Mouse (Mus musculus): ENCODE measurements around the gene Rpl24. TPM values are rescaled to one million over a fixed set of nuclear protein-coding genes. Genes with fewer than 3 reads are reported as not detected.
"Not testable (repeated sequence)": the region's sequence is repeated elsewhere in the genome, so short reads cannot be mapped to it uniquely, and the experiment has no call there.

Rpl24 gene
- polyA plus RNA-seq, 1 experiment from 2014 or later = 611 TPM

GRCm38 (mm10) chr16:55947876-55948410 lies 18.1 kb upstream of the Rpl24 start:
- H3K4me2 ChIP-seq (replicated peaks; ENCODE audit: low read depth, low read length); H3K36me3 ChIP-seq (ENCODE audit: insufficient read depth, low read length); H3K4me1 ChIP-seq (ENCODE audit: insufficient read depth, low read length); H3K9ac ChIP-seq (replicated peaks; ENCODE audit: low read length); ATAC-seq (ENCODE audit: low FRiP score, low TSS enrichment); H3K27me3 ChIP-seq (ENCODE audit: insufficient read depth, low read length); H3K4me3 ChIP-seq (ENCODE audit: low read length); H3K27ac ChIP-seq (ENCODE audit: low read length); H3K9me3 ChIP-seq (ENCODE audit: low read length): not testable (repeated sequence)
- 85% methylated on average over 2 of the region's 2 CpGs for WGBS

GRCm38 (mm10) chr16:55948963-55949362 lies 17.1 kb upstream of the Rpl24 start:
- H3K9me3 ChIP-seq (ENCODE audit: low read length) = no peaks in the 10 kb centered on the region
- 36% methylated on average over 7 of the region's 7 CpGs for WGBS
- H3K4me1 ChIP-seq (ENCODE audit: insufficient read depth, low read length) = peaks cover 4% of the 10 kb centered on the region; the same call in 1 of the 2 replicates
- H3K36me3 ChIP-seq (ENCODE audit: insufficient read depth, low read length) = no peaks in the 10 kb centered on the region
- ATAC-seq (ENCODE audit: low FRiP score, low TSS enrichment) = no peak; the same call in 1 of the 2 replicates
- no peak overlapping the region for H3K9ac ChIP-seq (replicated peaks; ENCODE audit: low read length)
- peak overlapping the region; percentile 18; the same call in 1 of the 2 replicates for H3K4me2 ChIP-seq (replicated peaks; ENCODE audit: low read depth, low read length)
- no peak overlapping the region for H3K4me3 ChIP-seq (ENCODE audit: low read length)
- no peaks in the 10 kb centered on the region for H3K27me3 ChIP-seq (ENCODE audit: insufficient read depth, low read length)
- no peak overlapping the region for H3K27ac ChIP-seq (ENCODE audit: low read length)

DNA sequence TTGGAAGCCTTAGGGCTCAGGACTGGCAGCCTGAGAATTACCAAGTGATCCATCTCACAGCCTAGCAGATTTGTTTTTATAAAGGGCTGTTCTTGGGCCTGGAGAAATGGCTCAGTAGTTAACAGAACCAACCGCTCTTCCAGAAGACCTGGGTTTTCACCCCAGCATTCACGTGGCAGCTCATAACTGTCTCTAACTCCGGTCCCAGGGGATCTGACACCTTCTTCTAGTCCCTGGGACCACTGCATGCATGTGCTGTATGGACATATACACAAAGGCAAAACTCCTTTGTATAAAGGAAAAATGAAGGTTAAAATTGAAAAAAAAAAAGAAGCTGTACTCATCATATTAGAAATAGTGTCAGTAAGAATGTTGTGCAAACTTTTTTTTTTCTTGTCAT lies 15.6 kb upstream of the Rpl24 start:
- Histone ChIP-seq H3K9me3 (ENCODE audit: low read length) (no peaks in the 10 kb centered on the region), H3K4me2 (replicated peaks; ENCODE audit: low read depth, low read length) (no peak overlapping the region), H3K27ac (ENCODE audit: low read length) (no peak overlapping the region), H3K4me1 (ENCODE audit: insufficient read depth, low read length) (peaks cover 4% of the 10 kb centered on the region; the same call in 1 of the 2 replicates), H3K4me3 (ENCODE audit: low read length) (no peak overlapping the region), H3K36me3 (ENCODE audit: insufficient read depth, low read length) (no peaks in the 10 kb centered on the region), H3K9ac (replicated peaks; ENCODE audit: low read length) (no peak overlapping the region), H3K27me3 (ENCODE audit: insufficient read depth, low read length) (no peaks in the 10 kb centered on the region)
- ATAC-seq (ENCODE audit: low FRiP score, low TSS enrichment) = no peak
- 71% methylated on average over 3 of the region's 3 CpGs for WGBS

DNA sequence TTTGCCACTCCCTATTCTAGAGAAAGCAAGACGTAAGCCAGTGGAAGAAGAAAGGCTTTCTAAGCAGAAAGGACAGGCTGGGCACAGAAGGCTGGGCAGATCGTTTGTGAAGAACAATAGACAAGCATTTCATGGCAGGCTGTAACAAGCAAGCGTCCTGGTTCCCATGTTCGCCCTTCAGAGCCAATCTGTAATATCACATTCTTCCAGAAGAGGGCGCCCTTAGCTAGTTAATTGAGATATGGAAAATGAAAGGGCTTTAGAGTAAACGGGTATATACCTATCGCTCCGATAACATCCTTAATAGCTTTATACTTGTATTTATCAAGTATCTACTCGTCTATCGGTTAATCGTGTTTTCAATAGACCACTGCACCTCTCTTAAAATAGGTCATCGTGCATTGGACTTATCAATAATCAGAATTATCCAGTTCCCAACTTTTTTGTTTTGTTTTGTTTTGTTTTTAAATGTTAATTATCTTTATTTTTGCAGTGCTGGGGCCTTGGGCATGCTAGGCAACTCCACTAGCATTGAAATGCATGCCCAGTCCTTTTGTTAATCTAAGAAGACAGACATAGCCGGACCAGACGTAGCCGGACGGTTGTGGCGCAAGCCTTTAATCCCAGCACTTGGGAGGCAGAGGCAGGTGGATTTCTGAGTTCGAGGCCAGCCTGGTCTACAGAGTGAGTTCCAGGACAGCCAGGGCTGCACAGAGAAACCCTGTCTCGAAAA lies 15.0 kb upstream of the Rpl24 start:
- Histone ChIP-seq H3K9me3 (ENCODE audit: low read length) (no peaks in the 10 kb centered on the region), H3K4me3 (ENCODE audit: low read length) (0 out of 2 replicates have a peak overlapping the region, but pooled peaks have one; percentile 1), H3K36me3 (ENCODE audit: insufficient read depth, low read length) (no peaks in the 10 kb centered on the region), H3K4me1 (ENCODE audit: insufficient read depth, low read length) (peaks cover 4% of the 10 kb centered on the region; the same call in 1 of the 2 replicates), H3K27me3 (ENCODE audit: insufficient read depth, low read length) (no peaks in the 10 kb centered on the region), H3K27ac (ENCODE audit: low read length) (no peak overlapping the region), H3K4me2 (replicated peaks; ENCODE audit: low read depth, low read length) (no peak overlapping the region), H3K9ac (replicated peaks; ENCODE audit: low read length) (no peak overlapping the region)
- WGBS = 43% methylated on average over 19 of the region's 19 CpGs
- ATAC-seq (ENCODE audit: low FRiP score, low TSS enrichment) = peak; percentile 59; the same call in 1 of the 2 replicates

DNA sequence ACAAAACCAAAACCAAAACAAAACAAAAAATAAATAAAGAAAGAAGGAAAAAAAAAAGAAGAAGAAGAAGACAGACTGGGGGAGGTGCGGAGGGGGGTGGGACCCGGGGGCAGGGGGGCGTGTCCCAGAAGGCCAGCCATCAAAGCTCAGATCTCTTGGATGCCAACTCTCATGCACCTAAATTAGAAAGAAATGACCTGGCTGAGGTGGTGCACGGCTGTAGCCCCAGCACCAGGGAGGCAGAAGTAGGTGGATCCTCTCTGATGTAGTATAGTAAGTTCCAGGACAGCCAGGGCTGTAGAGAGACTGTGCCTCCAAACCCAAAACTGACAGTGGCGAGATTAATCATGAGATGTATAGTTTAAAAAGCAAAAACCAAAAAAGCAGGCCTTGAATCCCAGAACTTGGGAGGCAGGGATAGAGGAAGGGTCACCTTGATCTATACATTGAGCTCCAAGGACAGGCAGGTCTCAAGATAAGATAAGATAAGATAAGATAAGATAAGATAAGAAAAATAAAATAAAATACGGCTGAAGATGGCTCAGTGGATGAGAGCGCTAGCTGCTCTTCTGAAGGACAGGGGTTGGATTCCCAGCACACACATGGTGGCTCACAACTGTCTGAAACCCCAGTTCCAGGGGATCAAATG lies 14.3 kb upstream of the Rpl24 start:
- Histone ChIP-seq H3K9ac (replicated peaks; ENCODE audit: low read length) (no peak overlapping the region), H3K4me2 (replicated peaks; ENCODE audit: low read depth, low read length) (no peak overlapping the region), H3K27ac (ENCODE audit: low read length) (no peak overlapping the region), H3K36me3 (ENCODE audit: insufficient read depth, low read length) (no peaks in the 10 kb centered on the region), H3K4me1 (ENCODE audit: insufficient read depth, low read length) (peaks cover 4% of the 10 kb centered on the region; the same call in 1 of the 2 replicates), H3K4me3 (ENCODE audit: low read length) (no peak overlapping the region), H3K9me3 (ENCODE audit: low read length) (no peaks in the 10 kb centered on the region), H3K27me3 (ENCODE audit: insufficient read depth, low read length) (no peaks in the 10 kb centered on the region)
- WGBS = 69% methylated on average over 7 of the region's 7 CpGs
- 0 out of 2 replicates have a peak, but pooled peaks have one; percentile 39 for ATAC-seq (ENCODE audit: low FRiP score, low TSS enrichment)

GRCm38 (mm10) chr16:55952771-55953170 lies 13.3 kb upstream of the Rpl24 start:
- H3K9ac ChIP-seq (replicated peaks; ENCODE audit: low read length) = no peak overlapping the region
- H3K9me3 ChIP-seq (ENCODE audit: low read length) = no peaks in the 10 kb centered on the region
- H3K4me1 ChIP-seq (ENCODE audit: insufficient read depth, low read length) = peaks cover 4% of the 10 kb centered on the region; the same call in 1 of the 2 replicates
- H3K27ac ChIP-seq (ENCODE audit: low read length) = no peak overlapping the region
- ATAC-seq (ENCODE audit: low FRiP score, low TSS enrichment) = no peak
- no peaks in the 10 kb centered on the region for H3K27me3 ChIP-seq (ENCODE audit: insufficient read depth, low read length)
- no peak overlapping the region for H3K4me3 ChIP-seq (ENCODE audit: low read length)
- no peaks in the 10 kb centered on the region for H3K36me3 ChIP-seq (ENCODE audit: insufficient read depth, low read length)
- H3K4me2 ChIP-seq (replicated peaks; ENCODE audit: low read depth, low read length) = no peak overlapping the region

DNA sequence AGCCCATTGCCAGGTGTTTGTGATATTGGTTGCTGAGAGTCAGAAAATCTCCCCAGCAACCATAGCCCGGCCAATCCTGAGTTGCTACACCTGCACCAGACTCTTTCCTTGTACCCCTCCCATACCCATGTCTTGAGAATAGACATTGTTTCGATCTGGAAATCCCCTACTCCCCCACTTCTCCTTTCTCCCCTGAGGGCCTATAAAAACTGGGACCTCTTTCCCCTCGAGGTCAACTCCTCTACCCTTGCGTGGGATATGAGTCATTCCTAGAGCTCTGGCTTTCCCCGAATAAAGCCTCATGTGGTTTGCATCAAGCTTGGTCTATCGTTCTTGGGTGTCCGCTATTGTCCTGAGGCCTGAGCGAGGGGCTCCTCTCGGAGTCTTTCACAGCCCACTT lies 11.9 kb upstream of the Rpl24 start:
- not testable (repeated sequence) for H3K4me3 ChIP-seq (ENCODE audit: low read length); H3K4me1 ChIP-seq (ENCODE audit: insufficient read depth, low read length); H3K9me3 ChIP-seq (ENCODE audit: low read length); H3K27ac ChIP-seq (ENCODE audit: low read length); H3K36me3 ChIP-seq (ENCODE audit: insufficient read depth, low read length); H3K4me2 ChIP-seq (replicated peaks; ENCODE audit: low read depth, low read length); ATAC-seq (ENCODE audit: low FRiP score, low TSS enrichment); H3K27me3 ChIP-seq (ENCODE audit: insufficient read depth, low read length); H3K9ac ChIP-seq (replicated peaks; ENCODE audit: low read length)
- 89% methylated on average over 9 of the region's 9 CpGs for WGBS

GRCm38 (mm10) chr16:55963068-55963467 lies 3.0 kb upstream of the Rpl24 start:
- WGBS = 95% methylated on average over 6 of the region's 11 CpGs
- not testable (repeated sequence) for H3K4me2 ChIP-seq (replicated peaks; ENCODE audit: low read depth, low read length)

GRCm38 (mm10) chr16:55964126-55964949 lies 1.7 kb upstream of the Rpl24 start:
- no peak for ATAC-seq (ENCODE audit: low FRiP score, low TSS enrichment)
- WGBS = 60% methylated on average over 4 of the region's 4 CpGs

More at GRCm38 (mm10) chr16:55963068-55963467, 3.0 kb upstream of the Rpl24 start:
- H3K36me3 ChIP-seq (ENCODE audit: insufficient read depth, low read length); H3K4me1 ChIP-seq (ENCODE audit: insufficient read depth, low read length); H3K9ac ChIP-seq (replicated peaks; ENCODE audit: low read length); H3K4me3 ChIP-seq (ENCODE audit: low read length); H3K27me3 ChIP-seq (ENCODE audit: insufficient read depth, low read length); H3K9me3 ChIP-seq (ENCODE audit: low read length); ATAC-seq (ENCODE audit: low FRiP score, low TSS enrichment); H3K27ac ChIP-seq (ENCODE audit: low read length): not testable (repeated sequence)

More at GRCm38 (mm10) chr16:55964126-55964949, 1.7 kb upstream of the Rpl24 start:
- Histone ChIP-seq H3K27ac (ENCODE audit: low read length) (no peak overlapping the region), H3K4me1 (ENCODE audit: insufficient read depth, low read length) (peaks cover 20% of the 10 kb centered on the region), H3K27me3 (ENCODE audit: insufficient read depth, low read length) (no peaks in the 10 kb centered on the region), H3K9ac (replicated peaks; ENCODE audit: low read length) (no peak overlapping the region), H3K4me3 (ENCODE audit: low read length) (no peak overlapping the region), H3K4me2 (replicated peaks; ENCODE audit: low read depth, low read length) (no peak overlapping the region), H3K9me3 (ENCODE audit: low read length) (no peaks in the 10 kb centered on the region), H3K36me3 (ENCODE audit: insufficient read depth, low read length) (peaks cover 13% of the 10 kb centered on the region; the same call in 1 of the 2 replicates)
